Mouse (Mus musculus) kidney, embryonic 15.5 days (tissue): ENCODE results near the gene Gap43. TPM values are rescaled to one million over a fixed set of nuclear protein-coding genes. Genes with fewer than 3 reads are reported as not detected.
A peak's percentile ranks its signal among the peaks of the same experiment; 100 is the strongest.
"Not testable (repeated sequence)": the region's sequence is repeated elsewhere in the genome, so short reads cannot be mapped to it uniquely, and the experiment has no call there.

Experiments
- ATAC-seq: fragments of 200-750 bp; cut with Nextera tagmentation; replicated peaks from 2 replicates; pipeline ENCODE4 v1.8.0; 2017; ENCODE audit warnings: moderate TSS enrichment; ENCODE audit not compliant: low FRiP score
- H3K27ac ChIP-seq: fragments of 300-500 bp; sonication (generic); 2 replicates; pipeline ENCODE4 v1.5.1; 2015; ENCODE audit warnings: mild to moderate bottlenecking, inconsistent platforms
- H3K27me3 ChIP-seq: fragments of 300-500 bp; sonication (generic); 2 replicates; pipeline ENCODE4 v1.6.1; 2015; ENCODE audit warnings: inconsistent platforms
- H3K36me3 ChIP-seq: fragments of 300-500 bp; sonication (generic); 2 replicates; pipeline ENCODE4 v1.6.1; 2015; ENCODE audit warnings: inconsistent platforms
- H3K4me1 ChIP-seq: fragments of 300-500 bp; sonication (generic); 2 replicates; pipeline ENCODE4 v1.6.1; 2015; ENCODE audit warnings: inconsistent platforms
- H3K4me2 ChIP-seq: fragments of 300-500 bp; sonication (generic); 2 replicates; pipeline ENCODE4 v1.6.1; 2015; ENCODE audit warnings: moderate library complexity, mild to moderate bottlenecking, inconsistent platforms
- H3K4me3 ChIP-seq: fragments of 300-500 bp; sonication (generic); replicated peaks from 2 replicates; pipeline ENCODE4 v1.5.1; 2015; ENCODE audit warnings: mild to moderate bottlenecking, inconsistent platforms
- H3K9ac ChIP-seq: fragments of 300-500 bp; sonication (generic); 2 replicates; pipeline ENCODE4 v1.6.1; 2015; ENCODE audit warnings: mild to moderate bottlenecking, inconsistent platforms
- H3K9me3 ChIP-seq: fragments of 300-500 bp; sonication (generic); replicated peaks from 2 replicates; pipeline ENCODE4 v1.6.1; 2016; ENCODE audit warnings: inconsistent platforms
- WGBS: fragments of 180-500 bp; shearing (Covaris S2); methylation state at CpG from one replicate; pipeline ENCODE4 v1.1.7; 2015; ENCODE audit warnings: mixed read lengths; 5-methylcytosine and 5-hydroxymethylcytosine counted together
- polyA plus RNA-seq: library from polyadenylated mRNA; unstranded; fragments of >200 nt; fragmentation: Nextera tagmentation; extraction: Ambion mirVana; gene quantifications from 2 replicates; pipeline ENCODE4 v1.2.1, GENCODE M21; 2015

The Gap43 gene
- 17.0 and 35.6 TPM in 2 replicates for polyA plus RNA-seq

DNA sequence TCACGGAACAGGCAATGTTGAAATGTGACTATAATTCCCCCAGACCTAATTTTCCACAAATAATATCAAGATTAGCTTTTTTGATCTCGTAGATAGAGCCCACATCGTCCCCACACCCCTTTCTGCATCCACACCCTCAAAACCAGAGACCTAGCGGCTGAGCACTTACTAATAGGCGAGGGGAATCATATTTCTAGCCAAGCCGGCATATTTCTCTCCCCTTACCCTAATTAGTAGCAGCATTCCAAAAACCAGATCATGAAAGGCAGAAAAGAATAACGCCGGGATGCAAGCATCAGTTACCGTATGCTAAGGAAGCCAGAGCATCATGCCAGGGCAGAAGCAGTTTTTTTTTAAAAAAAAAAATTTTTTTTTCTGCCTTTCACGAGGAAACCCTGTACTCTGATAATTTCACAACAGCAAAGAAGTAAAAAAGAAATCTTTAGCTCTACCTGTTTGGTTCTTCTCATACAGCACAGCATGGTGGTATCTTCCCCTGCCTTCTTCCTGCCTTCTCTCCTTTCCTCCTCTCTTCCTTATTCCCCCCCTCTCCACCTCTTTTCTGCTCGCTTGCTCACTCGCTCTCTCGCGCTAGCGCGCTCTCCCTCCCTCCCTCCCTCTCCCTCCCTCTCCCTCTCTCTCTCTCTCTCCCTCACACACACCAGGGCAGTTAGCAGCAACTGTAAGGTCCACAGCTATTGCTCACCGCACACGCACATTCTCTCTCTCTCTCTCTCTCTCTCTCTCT lies at the start of gene Gap43:
Gene Gap43, minus strand, starts transcription at position 631 of the 748 bp plus-strand sequence.
- H3K27ac ChIP-seq: no peak within 1 kb of the TSS
- WGBS: under 1% methylated on average over 18 of the region's 18 CpGs
- H3K36me3 ChIP-seq: no peaks in the 10 kb centered on the region
- no peak within 1 kb of the TSS for H3K9ac ChIP-seq
- H3K9me3 ChIP-seq: no peaks in the 10 kb centered on the region
- H3K4me2 ChIP-seq: peak within 1 kb of the TSS; percentile 70
- peak within 1 kb of the TSS; percentile 40 for H3K4me3 ChIP-seq
- peaks cover 33% of the 10 kb centered on the region for H3K4me1 ChIP-seq
- peaks cover 18% of the 10 kb centered on the region for H3K27me3 ChIP-seq
- peak; percentile 82 for ATAC-seq

DNA sequence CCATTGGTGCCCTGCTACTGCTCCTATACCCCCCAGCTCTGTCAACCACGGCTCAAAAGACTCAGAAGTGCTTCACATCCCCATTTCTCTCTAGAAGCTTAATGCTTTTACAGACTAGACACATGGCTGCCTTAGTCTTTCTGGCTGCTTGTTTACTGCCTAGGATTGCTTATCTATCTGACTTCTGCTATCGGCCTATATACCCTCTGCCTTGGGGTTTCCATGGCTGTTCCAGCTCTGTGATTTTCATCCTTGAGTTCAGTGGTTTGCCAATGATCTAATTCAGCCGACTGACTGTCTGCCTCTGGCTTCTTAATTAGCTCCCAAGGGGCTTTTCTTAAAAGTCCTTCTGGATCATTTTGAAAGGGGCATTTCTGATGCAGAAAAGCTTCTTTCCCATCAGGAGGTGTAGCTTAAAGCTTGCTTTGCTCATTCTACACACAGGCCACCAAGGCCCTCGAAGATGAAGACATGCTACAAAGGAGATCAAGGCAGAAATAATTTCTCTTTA lies 40.9 kb upstream of the Gap43 start:
- Histone ChIP-seq H3K4me3 (no peak overlapping the region), H3K36me3 (no peaks in the 10 kb centered on the region), H3K4me1 (no peaks in the 10 kb centered on the region), H3K4me2 (no peak overlapping the region), H3K27me3 (no peaks in the 10 kb centered on the region), H3K9me3 (no peaks in the 10 kb centered on the region), H3K9ac (no peak overlapping the region), H3K27ac (no peak overlapping the region)
- no peak for ATAC-seq
- WGBS: 54% methylated on average over 4 of the region's 4 CpGs

DNA sequence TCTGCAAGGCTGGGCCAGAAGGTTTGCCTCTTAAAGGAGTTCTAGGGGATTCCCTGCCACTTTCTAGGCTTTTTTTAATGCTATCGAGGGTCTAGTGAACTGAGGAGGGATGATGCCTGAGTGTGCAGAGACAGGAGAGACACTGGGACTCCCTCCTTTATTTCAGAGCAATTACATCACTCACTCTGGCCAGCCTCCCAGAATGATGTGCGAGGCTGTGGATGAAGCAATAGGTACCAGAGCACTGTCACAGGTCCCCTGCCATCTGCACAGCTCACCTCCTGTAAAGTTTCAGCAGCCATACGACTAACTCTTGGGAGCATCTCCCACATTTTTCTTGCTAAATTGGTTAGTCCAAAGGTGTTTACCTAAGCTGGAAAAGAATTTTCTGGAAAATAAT lies 40.2 kb upstream of the Gap43 start:
- 64% methylated on average over 3 of the region's 3 CpGs for WGBS
- no peak overlapping the region for H3K4me2 ChIP-seq
- no peak overlapping the region for H3K27ac ChIP-seq
- no peaks in the 10 kb centered on the region for H3K9me3 ChIP-seq
- no peaks in the 10 kb centered on the region for H3K27me3 ChIP-seq
- no peaks in the 10 kb centered on the region for H3K36me3 ChIP-seq
- no peaks in the 10 kb centered on the region for H3K4me1 ChIP-seq
- ATAC-seq: no peak
- H3K9ac ChIP-seq: no peak overlapping the region
- H3K4me3 ChIP-seq: no peak overlapping the region

DNA sequence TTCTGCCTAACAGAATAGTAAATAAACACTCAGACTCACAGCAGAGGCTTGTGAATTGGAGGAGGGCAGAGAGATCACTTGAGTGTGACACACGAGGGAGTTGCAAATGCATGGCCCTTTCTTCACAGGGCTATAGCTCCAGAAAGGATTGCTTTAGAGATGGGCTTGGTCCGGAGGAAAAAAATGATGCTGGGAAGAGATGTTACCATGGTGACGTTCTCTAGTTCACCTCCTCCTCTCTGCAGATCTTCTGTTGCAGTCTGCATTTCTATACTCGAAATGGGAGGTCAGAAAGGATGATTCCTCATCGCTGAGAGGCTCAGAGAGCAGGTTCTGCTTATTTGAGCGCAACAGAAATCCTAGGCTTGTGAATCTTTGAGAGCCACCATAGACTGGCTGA lies 29.7 kb upstream of the Gap43 start:
- WGBS: 69% methylated on average over 6 of the region's 6 CpGs
- H3K36me3 ChIP-seq: no peaks in the 10 kb centered on the region
- H3K27ac ChIP-seq: no peak overlapping the region
- H3K9ac ChIP-seq: no peak overlapping the region
- no peaks in the 10 kb centered on the region for H3K9me3 ChIP-seq
- ATAC-seq: no peak
- no peak overlapping the region for H3K4me3 ChIP-seq
- no peaks in the 10 kb centered on the region for H3K4me1 ChIP-seq
- no peaks in the 10 kb centered on the region for H3K27me3 ChIP-seq
- H3K4me2 ChIP-seq: no peak overlapping the region

DNA sequence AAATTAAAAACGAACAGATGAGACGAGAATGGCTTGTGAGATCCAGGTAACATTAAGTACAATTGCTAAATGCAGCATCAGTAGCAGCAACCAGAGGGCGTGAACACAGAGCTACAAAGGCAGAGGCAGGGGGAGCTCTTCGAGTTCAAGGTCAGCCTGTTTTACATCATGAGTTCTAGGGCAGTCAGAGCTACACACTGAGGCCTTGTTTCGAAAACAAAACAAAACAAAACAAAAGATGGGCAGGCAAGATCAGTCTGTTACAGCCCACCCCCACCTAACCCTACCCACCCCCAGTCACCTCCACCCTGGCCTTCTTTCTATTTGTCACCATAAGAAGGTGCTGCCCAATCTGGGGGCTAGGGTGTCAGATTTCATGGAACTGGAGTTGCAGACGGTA lies 28.9 kb upstream of the Gap43 start:
- no peak for ATAC-seq
- Histone ChIP-seq H3K36me3 (no peaks in the 10 kb centered on the region), H3K9me3 (no peaks in the 10 kb centered on the region), H3K4me2 (no peak overlapping the region), H3K4me3 (no peak overlapping the region), H3K9ac (no peak overlapping the region), H3K4me1 (no peaks in the 10 kb centered on the region), H3K27me3 (no peaks in the 10 kb centered on the region), H3K27ac (no peak overlapping the region)
- WGBS: 82% methylated on average over 6 of the region's 6 CpGs

DNA sequence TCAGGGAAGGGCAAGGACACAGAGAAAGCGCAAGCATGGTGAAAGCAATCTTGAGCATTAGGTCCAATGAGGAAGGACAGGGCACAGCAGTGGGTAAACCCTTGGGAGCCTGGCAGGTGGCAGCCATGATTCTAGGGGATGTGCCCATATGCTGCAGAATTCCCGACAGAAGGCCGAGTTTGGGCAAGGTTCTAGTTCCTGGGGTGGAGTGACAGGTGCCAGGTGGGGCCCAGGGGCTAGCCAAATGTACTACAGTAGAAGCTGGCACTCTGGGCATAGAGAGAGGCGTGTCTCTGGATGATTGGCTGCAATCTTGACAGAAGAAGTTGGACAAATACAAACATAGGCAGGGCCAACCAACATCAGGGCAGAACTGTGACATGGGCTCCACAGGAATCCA lies 19.6 kb upstream of the Gap43 start:
- Histone ChIP-seq H3K4me1 (no peaks in the 10 kb centered on the region), H3K4me3 (no peak overlapping the region), H3K27ac (no peak overlapping the region), H3K9ac (no peak overlapping the region), H3K9me3 (no peaks in the 10 kb centered on the region), H3K36me3 (no peaks in the 10 kb centered on the region), H3K4me2 (no peak overlapping the region), H3K27me3 (no peaks in the 10 kb centered on the region)
- no peak for ATAC-seq
- WGBS: 83% methylated on average over 4 of the region's 4 CpGs

DNA sequence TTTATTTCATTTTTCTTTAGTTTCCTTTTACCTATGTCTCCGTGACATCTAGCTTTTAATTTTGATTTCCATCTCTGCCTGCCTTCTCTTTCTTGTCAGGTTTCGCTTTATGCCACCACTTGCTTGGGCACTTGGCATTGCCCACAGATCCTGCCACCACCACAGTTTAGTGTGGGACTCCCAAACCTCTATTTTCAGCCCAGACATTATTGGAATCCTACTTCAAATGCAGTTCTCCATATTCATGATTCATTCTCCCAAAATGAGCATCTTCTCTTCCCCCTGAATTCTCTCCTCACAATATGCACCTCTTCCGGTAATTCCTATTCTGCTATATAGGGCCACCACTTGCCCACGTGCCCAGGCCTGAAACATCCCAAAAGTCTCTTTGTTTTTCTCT lies 17.6 kb upstream of the Gap43 start:
- Histone ChIP-seq H3K9ac (no peak overlapping the region), H3K36me3 (no peaks in the 10 kb centered on the region), H3K4me3 (no peak overlapping the region), H3K27ac (no peak overlapping the region), H3K4me2 (no peak overlapping the region), H3K9me3 (no peaks in the 10 kb centered on the region), H3K27me3 (no peaks in the 10 kb centered on the region), H3K4me1 (no peaks in the 10 kb centered on the region)
- ATAC-seq: no peak
- WGBS: 89% methylated on average over 4 of the region's 4 CpGs

DNA sequence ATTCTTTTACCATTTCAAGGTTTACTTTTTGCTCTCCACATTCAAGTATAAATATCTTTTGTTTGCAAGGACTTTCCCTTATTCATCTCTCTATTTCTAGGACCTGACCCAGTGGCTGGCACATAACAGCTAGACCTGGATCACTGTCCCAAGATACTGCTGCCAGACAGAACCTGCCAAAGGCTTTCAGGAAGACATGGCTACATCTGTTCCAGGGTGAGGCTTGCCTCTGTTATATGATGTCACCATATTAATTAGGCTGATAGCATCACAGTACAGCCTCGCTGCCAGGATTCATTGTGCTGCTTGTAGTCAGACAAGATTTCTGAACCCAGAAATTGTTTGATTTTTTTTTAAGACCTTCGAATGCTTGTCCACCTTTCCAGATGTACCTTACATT lies 9.6 kb upstream of the Gap43 start:
- Histone ChIP-seq H3K27me3 (no peaks in the 10 kb centered on the region), H3K9ac (no peak overlapping the region), H3K9me3 (no peaks in the 10 kb centered on the region), H3K4me2 (no peak overlapping the region), H3K36me3 (no peaks in the 10 kb centered on the region), H3K27ac (no peak overlapping the region), H3K4me3 (no peak overlapping the region), H3K4me1 (no peaks in the 10 kb centered on the region)
- ATAC-seq: no peak
- 88% methylated on average over 2 of the region's 2 CpGs for WGBS

DNA sequence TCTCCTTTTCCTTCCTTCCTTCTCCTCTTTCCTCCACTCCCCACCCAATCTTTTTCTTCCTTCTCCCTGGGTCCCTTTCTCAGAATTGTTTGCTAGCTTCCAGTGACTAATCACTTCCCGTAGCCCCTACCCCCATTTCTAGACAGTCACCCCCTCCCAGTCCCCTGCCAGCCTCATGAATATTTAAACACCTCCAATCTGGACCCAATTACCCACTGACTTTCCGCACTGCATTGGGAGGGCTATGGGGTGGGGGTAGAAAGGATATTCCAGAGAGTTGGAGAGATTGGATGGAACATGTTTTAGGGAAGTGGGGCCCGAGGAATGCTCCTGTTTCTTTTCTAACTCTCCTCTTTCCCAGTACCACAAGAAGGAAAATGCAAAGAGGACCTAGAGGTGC lies 414 bp upstream of the Gap43 start:
- 19% methylated on average over 2 of the region's 3 CpGs for WGBS
- H3K27ac ChIP-seq: not testable (repeated sequence)

DNA sequence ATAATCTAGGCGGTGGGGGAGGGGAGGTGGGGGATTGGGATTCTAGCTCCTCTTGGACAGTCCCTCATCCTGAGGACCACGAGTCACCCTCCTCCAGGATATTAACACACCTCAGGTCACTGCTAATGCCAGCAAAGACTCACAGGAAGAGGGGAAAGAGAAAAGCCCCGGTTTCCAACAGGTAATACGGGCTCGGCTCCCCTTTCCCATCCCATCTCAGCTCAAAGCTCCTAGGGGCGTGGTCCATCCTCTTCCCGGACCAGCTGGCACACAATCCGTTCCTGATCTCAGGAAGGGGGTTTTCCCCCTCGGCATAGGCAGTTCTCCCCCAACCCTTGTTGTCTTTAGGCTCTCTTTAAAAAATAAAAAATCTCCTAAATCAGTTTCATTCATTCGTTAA lies 939 bp downstream of the Gap43 start:
- Histone ChIP-seq H3K9me3 (no peaks in the 10 kb centered on the region), H3K4me1 (peaks cover 33% of the 10 kb centered on the region), H3K36me3 (no peaks in the 10 kb centered on the region), H3K27ac (no peak overlapping the region), H3K27me3 (peaks cover 18% of the 10 kb centered on the region), H3K4me3 (peak overlapping the region; percentile 40), H3K4me2 (peak overlapping the region; percentile 70), H3K9ac (no peak overlapping the region)
- peak; percentile 44; the same call in 1 of the 2 replicates for ATAC-seq
- under 1% methylated on average over 10 of the region's 10 CpGs for WGBS

More for the DNA sequence above, 414 bp upstream of the Gap43 start:
- not testable (repeated sequence) for ATAC-seq, H3K9ac ChIP-seq, H3K4me3 ChIP-seq, H3K9me3 ChIP-seq, H3K36me3 ChIP-seq
- Histone ChIP-seq H3K4me1 (peaks cover 33% of the 10 kb centered on the region), H3K27me3 (peaks cover 18% of the 10 kb centered on the region), H3K4me2 (peak overlapping the region; percentile 70)

DNA sequence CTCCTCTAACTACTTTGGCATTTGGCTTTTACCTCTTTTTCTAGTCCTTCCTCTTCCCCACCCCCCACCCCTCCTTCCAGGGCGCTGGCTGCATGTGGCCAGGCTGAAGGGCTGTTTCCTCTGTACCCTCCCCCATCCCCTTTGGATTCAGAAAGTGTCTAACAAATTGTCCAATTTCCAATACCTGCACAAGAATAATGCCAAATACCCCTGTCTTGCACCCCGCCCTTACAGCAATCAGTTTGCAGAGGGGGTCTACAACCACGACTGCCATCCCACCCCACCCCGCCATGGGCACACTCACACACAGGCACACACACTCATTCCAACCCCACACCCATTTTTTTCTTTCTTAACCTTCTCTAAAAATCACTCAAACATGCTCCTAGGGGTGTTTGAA lies 1.5 kb downstream of the Gap43 start:
- Histone ChIP-seq H3K27ac (no peak overlapping the region), H3K9me3 (no peaks in the 10 kb centered on the region), H3K4me3 (peak overlapping the region; percentile 40), H3K36me3 (no peaks in the 10 kb centered on the region), H3K4me1 (peaks cover 33% of the 10 kb centered on the region), H3K4me2 (peak overlapping the region; percentile 70), H3K27me3 (peaks cover 18% of the 10 kb centered on the region), H3K9ac (no peak overlapping the region)
- 0 out of 2 replicates have a peak, but pooled peaks have one; percentile 26 for ATAC-seq
- WGBS: 6% methylated on average over 4 of the region's 4 CpGs

DNA sequence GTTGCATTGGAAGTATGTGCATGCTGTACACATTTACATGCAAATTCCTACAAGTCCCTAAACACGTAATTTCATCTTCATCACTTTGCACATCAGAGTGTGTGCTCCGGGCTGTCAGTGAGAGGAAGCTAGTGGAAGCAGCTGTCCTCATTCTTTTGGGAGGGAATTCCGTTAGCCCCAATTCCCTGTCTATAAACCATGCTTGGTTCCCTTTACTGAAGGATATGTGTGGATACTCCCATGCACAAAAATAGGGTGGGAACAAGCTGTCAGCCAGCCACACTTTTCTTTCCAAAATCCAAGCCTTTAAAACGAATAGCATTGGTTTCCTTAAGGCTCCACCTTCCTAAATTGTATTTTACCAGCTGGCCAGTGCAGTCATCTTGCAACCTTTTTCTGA lies 2.1 kb downstream of the Gap43 start:
- Histone ChIP-seq H3K4me3 (no peak overlapping the region), H3K4me2 (0 out of 2 replicates have a peak overlapping the region, but pooled peaks have one; percentile 70), H3K27ac (no peak overlapping the region), H3K9ac (no peak overlapping the region), H3K36me3 (no peaks in the 10 kb centered on the region), H3K4me1 (peaks cover 33% of the 10 kb centered on the region), H3K9me3 (no peaks in the 10 kb centered on the region), H3K27me3 (peaks cover 18% of the 10 kb centered on the region)
- ATAC-seq: no peak
- WGBS: 19% methylated on average over 4 of the region's 4 CpGs
